Comparison of ENCODE assay signal across 13 mouse cellular contexts in genomic region chr12:100492676-100493075, GRCm38 (mm10).
"Had no signal": no experiment of that assay in that cellular context is flagged by ENCODE, and none has a peak within 500 bp of the region (broad histone marks: within the 10 kb centered on the region; RNA-seq: fewer than 3 reads in every experiment).

No protein-coding gene starts in this region.

- H3K27ac ChIP-seq: kidney, embryonic 15.5 days; limb, embryonic 13.5 days; liver, embryonic 14.5 days; midbrain, embryonic 10.5 days; midbrain, embryonic 15.5 days; neural tube, embryonic 13.5 days; stomach, embryonic 15.5 days had no signal

- H3K4me3 ChIP-seq: kidney, embryonic 15.5 days; limb, embryonic 13.5 days; midbrain, embryonic 10.5 days; midbrain, embryonic 15.5 days; neural tube, embryonic 13.5 days; stomach, embryonic 15.5 days had no signal

- DNase-seq: kidney, adult 2 months; kidney, postnatal 14 days; layer of hippocampus, postnatal 36 days; lung, adult 18-20 months; right cerebral cortex, postnatal 14 days; thymus, postnatal 36 days had no signal

- ATAC-seq: midbrain, embryonic 15.5 days had no signal
